Mouse (Mus musculus): ENCODE data around the gene Abca4. TPM values are rescaled to one million over a fixed set of nuclear protein-coding genes. Genes with fewer than 3 reads are reported as not detected.

Abca4 gene
- total and polyA plus RNA-seq, 3 experiments = 0.15 to 0.49 TPM; not detected in 1

DNA sequence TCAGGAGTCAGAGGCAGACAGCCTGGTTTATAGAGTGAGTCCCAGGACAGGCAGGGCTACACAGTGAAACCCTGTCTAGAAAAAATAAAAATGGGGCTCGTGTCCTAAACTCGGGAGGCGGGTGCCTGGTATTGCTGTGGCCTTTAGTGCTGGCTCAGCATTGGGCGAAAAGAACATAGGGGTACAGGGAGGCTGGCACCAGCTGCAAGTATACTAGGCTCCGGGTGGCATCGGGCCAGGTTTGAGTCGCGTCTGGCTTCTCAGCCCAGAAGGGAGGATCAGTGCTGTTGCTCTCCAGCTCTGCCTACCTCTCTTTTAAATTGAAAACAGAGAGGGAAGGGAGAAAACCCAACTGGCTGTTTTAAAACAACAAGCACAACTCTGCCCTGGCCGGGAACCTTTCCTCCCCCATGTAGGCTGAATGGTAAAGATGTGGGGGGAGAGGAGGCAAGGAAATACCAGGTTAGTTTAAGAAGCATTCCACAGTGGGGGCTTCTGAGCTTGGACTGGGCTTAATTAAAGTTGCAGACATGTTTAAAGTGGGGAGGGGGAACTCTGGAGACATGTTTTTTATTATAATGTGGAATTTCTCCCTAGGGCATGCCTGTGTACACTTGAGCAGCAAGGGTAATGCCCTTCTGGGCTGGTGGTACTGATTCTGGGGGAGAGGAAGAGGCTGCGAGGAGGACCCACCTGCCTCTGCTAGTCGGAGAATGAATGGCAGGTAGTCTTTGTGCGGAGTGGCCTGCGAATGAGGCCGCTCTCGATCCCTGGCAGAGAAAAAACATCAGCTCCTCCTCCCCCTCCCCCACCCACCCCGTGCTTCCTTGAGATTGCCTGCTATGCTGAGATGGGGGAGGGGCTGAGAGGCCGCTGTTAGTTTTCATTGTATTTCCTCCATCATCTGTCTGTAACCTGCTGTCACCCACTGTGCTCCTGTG is 3.9 kb downstream of the Abca4 start:
- Histone ChIP-seq H3K4me3 (ENCODE audit: control insufficient read depth in 1 of 2, insufficient read depth in 1 of 2, low read depth in 2 of 2, low read length in 2 of 2) (no peak overlapping the region), H3K4me1 (ENCODE audit: control insufficient read depth in 1 of 2, insufficient read depth in 2 of 2, low read length in 2 of 2) (no peaks in the 10 kb centered on the region), H3K36me3 (ENCODE audit: control insufficient read depth in 1 of 2, insufficient read depth in 2 of 2, low read length in 2 of 2) (no peaks in the 10 kb centered on the region), H3K9ac (ENCODE audit: control insufficient read depth, low read depth, low read length, poor library complexity, severe bottlenecking) (no peak overlapping the region), H3K9me3 (replicated peaks; ENCODE audit: insufficient read depth, low read length) (no peaks in the 10 kb centered on the region), H3K79me2 (ENCODE audit: control insufficient read depth, insufficient read depth, low read length, poor library complexity) (no peaks in the 10 kb centered on the region), H3K27me3 (ENCODE audit: control insufficient read depth in 1 of 2, insufficient read depth in 2 of 2, low read length in 2 of 2) (no peaks in the 10 kb centered on the region), H3K27ac (ENCODE audit: control insufficient read depth, low read depth, low read length) (no peak overlapping the region)
- TF ChIP-seq ZNF384 (IDR thresholded peaks at IDR 0.05; ENCODE audit: low read depth, low read length) (no peak), GATA1 (IDR thresholded peaks at IDR 0.05; ENCODE audit: low read depth, low read length) (no peak), ETS1 (IDR thresholded peaks at IDR 0.05; ENCODE audit: low read depth, low read length) (no peak), POLR2AphosphoS2 (IDR thresholded peaks at IDR 0.05; ENCODE audit: low read length) (no peak), CHD2 (IDR thresholded peaks at IDR 0.05; ENCODE audit: low read length) (no peak), ZKSCAN1 (IDR thresholded peaks at IDR 0.05; ENCODE audit: low read depth, low read length) (no peak), MAFK (IDR thresholded peaks at IDR 0.05; ENCODE audit: borderline replicate concordance, low read depth, low read length) (no peak), NELFE (IDR thresholded peaks at IDR 0.05; ENCODE audit: low read depth, low read length) (no peak), USF1 (IDR thresholded peaks at IDR 0.05; ENCODE audit: low read depth, low read length) (no peak), E2F4 (IDR thresholded peaks at IDR 0.05; ENCODE audit: borderline replicate concordance, low read depth, low read length) (no peak), BHLHE40 (IDR thresholded peaks at IDR 0.05; ENCODE audit: borderline replicate concordance, low read depth, low read length) (no peak), EP300 (IDR thresholded peaks at IDR 0.05; ENCODE audit: low read depth in 1 of 2, low read length in 2 of 2) (no peak), RAD21 (IDR thresholded peaks at IDR 0.05; ENCODE audit: low read depth, low read length) (no peak), SMC3 (IDR thresholded peaks at IDR 0.05; ENCODE audit: low read depth, low read length) (no peak), SIN3A (IDR thresholded peaks at IDR 0.05; ENCODE audit: low read length) (no peak), MEF2A (IDR thresholded peaks at IDR 0.05; ENCODE audit: extremely low read depth, insufficient replicate concordance, low read depth, low read length, poor library complexity, severe bottlenecking) (no peak), MAZ (IDR thresholded peaks at IDR 0.05; ENCODE audit: low read depth, low read length) (no peak), ZC3H11A (IDR thresholded peaks at IDR 0.05; ENCODE audit: low read depth, low read length) (no peak), RCOR1 (IDR thresholded peaks at IDR 0.05; ENCODE audit: low read depth, low read length) (no peak)
- DNase-seq (ENCODE audit: low read depth, low spot score) = no peak

- Histone ChIP-seq H3K9me3 (replicated peaks; ENCODE audit: insufficient read depth, low read length) (no peaks in the 10 kb centered on the region), H3K9ac (ENCODE audit: control insufficient read depth, low read depth, low read length, poor library complexity, severe bottlenecking) (no peak overlapping the region), H3K79me2 (ENCODE audit: control insufficient read depth, insufficient read depth, low read length, poor library complexity) (no peaks in the 10 kb centered on the region), H3K27me3 (ENCODE audit: control insufficient read depth in 1 of 2, insufficient read depth in 2 of 2, low read length in 2 of 2) (no peaks in the 10 kb centered on the region), H3K4me3 (ENCODE audit: control insufficient read depth in 1 of 2, insufficient read depth in 1 of 2, low read depth in 2 of 2, low read length in 2 of 2) (no peak overlapping the region), H3K36me3 (ENCODE audit: control insufficient read depth in 1 of 2, insufficient read depth in 2 of 2, low read length in 2 of 2) (no peaks in the 10 kb centered on the region), H3K27ac (ENCODE audit: control insufficient read depth, low read depth, low read length) (no peak overlapping the region), H3K4me1 (ENCODE audit: control insufficient read depth in 1 of 2, insufficient read depth in 2 of 2, low read length in 2 of 2) (no peaks in the 10 kb centered on the region)
- TF ChIP-seq USF1 (IDR thresholded peaks at IDR 0.05; ENCODE audit: low read depth, low read length) = no peak
- TF ChIP-seq RAD21 (IDR thresholded peaks at IDR 0.05; ENCODE audit: low read depth, low read length) = no peak
- TF ChIP-seq POLR2AphosphoS5 (IDR thresholded peaks at IDR 0.05; ENCODE audit: borderline replicate concordance, low read depth, low read length) = no peak
- no peak for TF ChIP-seq NELFE (IDR thresholded peaks at IDR 0.05; ENCODE audit: low read depth, low read length)
- TF ChIP-seq JUND (IDR thresholded peaks at IDR 0.05; ENCODE audit: low read depth, low read length) = no peak
- no peak for TF ChIP-seq TAL1 (IDR thresholded peaks at IDR 0.05; ENCODE audit: low read length)
- no peak for DNase-seq (ENCODE audit: low read depth, low spot score)
Measured at GRCm38 (mm10) chr3:122049158-122049557, 4.9 kb downstream of the Abca4 start.
